ENCODE assay signal across 32 mouse cellular contexts in the genomic region with DNA sequence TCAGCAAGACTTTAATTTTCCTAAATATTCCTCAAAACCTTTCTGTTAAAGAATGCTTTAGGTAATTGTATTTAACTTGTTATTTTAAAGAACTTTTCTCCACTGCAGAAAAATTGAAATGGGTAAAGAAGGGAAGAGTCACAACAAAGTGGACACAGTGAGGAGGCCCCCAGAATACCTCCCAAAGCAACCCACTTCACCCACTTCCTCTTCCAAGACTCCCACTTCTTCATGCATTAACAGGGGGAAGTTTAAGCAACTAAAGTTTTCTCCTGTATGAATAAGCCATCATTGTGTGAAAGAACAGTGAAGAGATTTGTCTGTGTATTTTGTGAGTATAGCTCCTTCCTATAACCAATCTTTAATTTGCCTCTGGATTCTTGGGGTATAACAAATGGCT. TPM values are rescaled to one million over a fixed set of nuclear protein-coding genes. Genes with fewer than 3 reads are reported as not detected.
"Had no signal": no experiment of that assay in that cellular context is flagged by ENCODE, and none has a peak within 500 bp of the region (broad histone marks: within the 10 kb centered on the region; RNA-seq: fewer than 3 reads in every experiment).

A gene (plus strand): TSS at position 275 of the 400 bp plus-strand sequence.

- H3K4me3 ChIP-seq: heart, embryonic 10.5 days; heart, embryonic 12.5 days; hindbrain, embryonic 10.5 days; hindbrain, embryonic 12.5 days; intestine, embryonic 15.5 days; layer of hippocampus, adult 2 months; limb, embryonic 13.5 days; limb, embryonic 15.5 days had no signal

- DNase-seq: gastrocnemius, postnatal 14 days; gastrocnemius, postnatal 36 days; heart, adult 18-20 months; heart, postnatal 10 days; heart, postnatal 4 days; kidney, adult 18-20 months; kidney, adult 8-10 months; kidney, postnatal 10 days; kidney, postnatal 25 days; kidney, postnatal 4 days; left cerebral cortex, postnatal 4 days had no signal

- H3K4me1 ChIP-seq: heart, embryonic 10.5 days; heart, embryonic 12.5 days; hindbrain, embryonic 10.5 days; hindbrain, embryonic 12.5 days; intestine, embryonic 15.5 days; limb, embryonic 13.5 days; limb, embryonic 15.5 days had no signal

- ATAC-seq: hindbrain, embryonic 16.5 days; inflammation-experienced regulatory T-cells, adult 6 months; intestine, embryonic 15.5 days; intestine, postnatal 0 days had no signal

- H3K27ac ChIP-seq: heart, embryonic 10.5 days; hindbrain, embryonic 10.5 days; hindbrain, embryonic 12.5 days; hindbrain, embryonic 14.5 days; intestine, embryonic 15.5 days; layer of hippocampus, adult 2 months; limb, embryonic 13.5 days; limb, embryonic 15.5 days had no signal

- H3K36me3 ChIP-seq: heart, embryonic 10.5 days; heart, embryonic 12.5 days; hindbrain, embryonic 10.5 days; hindbrain, embryonic 12.5 days; intestine, embryonic 15.5 days; limb, embryonic 13.5 days; limb, embryonic 15.5 days had no signal

RNA-seq across cellular contexts. Expression of the gene that starts here (rescaled TPM):
- total RNA-seq: gastrocnemius, adult 18-20 months; gastrocnemius, adult 8-10 months; gastrocnemius, postnatal 14 days; gastrocnemius, postnatal 36 days; layer of hippocampus, adult 2 months; layer of hippocampus, postnatal 10 days; layer of hippocampus, postnatal 25 days; left cerebral cortex, postnatal 10 days; left cerebral cortex, postnatal 25 days; left cerebral cortex, postnatal 4 days had no signal
- polyA plus RNA-seq: heart, embryonic 10.5 days; heart, embryonic 12.5 days; hindbrain, embryonic 10.5 days; hindbrain, embryonic 12.5 days; hindbrain, embryonic 14.5 days; intestine, embryonic 15.5 days; kidney, embryonic 14.5 days; kidney, embryonic 16.5 days; limb, embryonic 11.5 days; limb, embryonic 13.5 days had no signal
